Mouse (Mus musculus) cerebellum, adult 2 months (tissue): ENCODE measurements around the gene Tube1.

ENCODE experiments used
- CTCF ChIP-seq: fragments of 200-500 bp; IDR thresholded peaks from 2 replicates; pipeline ENCODE4 v1.5.1; 2011; ENCODE audit warnings: low read depth, mild to moderate bottlenecking, control low read depth, low read length, moderate library complexity, borderline replicate concordance; ENCODE audit not compliant: insufficient read depth
- POLR2A ChIP-seq: fragments of 200-500 bp; IDR thresholded peaks from 2 replicates; pipeline ENCODE4 v1.6.1; 2011; ENCODE audit warnings: low read length, control low read depth, borderline replicate concordance; ENCODE audit not compliant: insufficient read depth

- TF ChIP-seq CTCF: no peak
- TF ChIP-seq POLR2A: no peak
Observed at GRCm38 (mm10) chr10:39108837-39109488, 24.8 kb upstream of the Tube1 start.
